Mouse (Mus musculus): ENCODE results near the gene Rundc1. TPM values are rescaled to one million over a fixed set of nuclear protein-coding genes. Genes with fewer than 3 reads are reported as not detected.
"Not testable (repeated sequence)": the region's sequence is repeated elsewhere in the genome, so short reads cannot be mapped to it uniquely, and the experiment has no call there.

Gene Rundc1
- polyA plus RNA-seq, 1 experiment from 2014 or later = 29.0 TPM

DNA sequence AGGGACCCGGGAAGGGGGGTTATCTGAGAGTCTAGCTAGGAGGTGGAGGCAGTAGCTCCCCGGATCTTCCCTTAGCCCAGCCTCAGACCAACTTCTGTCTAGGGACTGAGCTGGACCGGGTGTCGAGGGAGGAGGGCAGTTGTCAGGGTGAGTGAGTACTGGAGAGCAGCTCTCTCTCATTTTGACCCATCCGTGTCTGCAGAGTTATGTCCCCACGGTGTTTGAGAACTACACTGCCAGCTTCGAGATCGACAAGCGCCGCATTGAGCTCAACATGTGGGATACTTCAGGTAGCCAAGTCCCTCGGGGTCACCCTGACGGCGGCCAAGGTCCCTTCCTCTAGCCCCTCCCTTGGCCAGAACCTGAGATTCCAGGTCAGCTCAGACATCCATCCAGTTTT is 43.8 kb downstream of the Rundc1 start:
- 3% methylated on average over 13 of the region's 13 CpGs for WGBS
- no peak for ATAC-seq (ENCODE audit: low FRiP score)
- peak overlapping the region; percentile 82 for H3K4me2 ChIP-seq
- no peaks in the 10 kb centered on the region for H3K9me3 ChIP-seq (replicated peaks)
- no peaks in the 10 kb centered on the region for H3K27me3 ChIP-seq (replicated peaks)
- peaks cover 57% of the 10 kb centered on the region for H3K4me1 ChIP-seq
- peaks cover 12% of the 10 kb centered on the region for H3K36me3 ChIP-seq
- peak overlapping the region; percentile 71 for H3K9ac ChIP-seq (replicated peaks)
- peak overlapping the region; percentile 90 for H3K27ac ChIP-seq (replicated peaks)
- H3K4me3 ChIP-seq (replicated peaks) = peak overlapping the region; percentile 96

GRCm38 (mm10) chr11:101469155-101469554 is 44.3 kb downstream of the Rundc1 start:
- 0 out of 2 replicates have a peak overlapping the region, but pooled peaks have one; percentile 90 for H3K27ac ChIP-seq (replicated peaks)
- H3K4me1 ChIP-seq = peaks cover 53% of the 10 kb centered on the region
- peak overlapping the region; percentile 96 for H3K4me3 ChIP-seq (replicated peaks)
- peaks cover 12% of the 10 kb centered on the region for H3K36me3 ChIP-seq
- no peaks in the 10 kb centered on the region for H3K27me3 ChIP-seq (replicated peaks)
- no peak for ATAC-seq (ENCODE audit: low FRiP score)
- WGBS = 56% methylated on average over 4 of the region's 4 CpGs
- peak overlapping the region; percentile 82 for H3K4me2 ChIP-seq
- peak overlapping the region; percentile 71 for H3K9ac ChIP-seq (replicated peaks)
- no peaks in the 10 kb centered on the region for H3K9me3 ChIP-seq (replicated peaks)

GRCm38 (mm10) chr11:101470206-101470605 is 45.3 kb downstream of the Rundc1 start:
- Histone ChIP-seq H3K9ac (replicated peaks) (peak overlapping the region; percentile 28; the same call in 1 of the 2 replicates), H3K4me3 (replicated peaks) (no peak overlapping the region), H3K4me1 (peaks cover 44% of the 10 kb centered on the region), H3K27me3 (replicated peaks) (no peaks in the 10 kb centered on the region), H3K9me3 (replicated peaks) (no peaks in the 10 kb centered on the region), H3K27ac (replicated peaks) (0 out of 2 replicates have a peak overlapping the region, but pooled peaks have one; percentile 13), H3K4me2 (peak overlapping the region; percentile 5; the same call in 1 of the 2 replicates), H3K36me3 (peaks cover 12% of the 10 kb centered on the region)
- WGBS = 27% methylated on average over 7 of the region's 7 CpGs
- no peak for ATAC-seq (ENCODE audit: low FRiP score)

DNA sequence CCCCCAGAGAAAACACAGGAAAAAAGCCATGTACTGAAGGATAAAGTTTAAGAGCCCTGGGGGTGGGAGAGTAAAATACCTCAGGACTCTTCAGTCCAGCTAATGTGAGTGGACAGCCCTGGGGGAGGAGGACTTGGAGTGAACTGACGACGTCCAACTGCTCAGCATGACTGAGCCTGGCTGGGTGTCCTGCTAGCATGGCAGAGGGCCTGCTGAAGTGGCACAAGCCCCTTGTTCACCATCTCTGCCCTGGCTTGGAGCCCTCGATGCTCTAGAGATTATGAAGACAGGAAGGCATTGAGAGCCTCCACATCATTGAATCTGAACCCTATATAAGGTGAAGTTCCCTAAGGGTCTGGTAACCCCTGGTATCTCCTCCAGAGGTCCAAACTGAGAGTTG is 47.0 kb downstream of the Rundc1 start:
- Histone ChIP-seq H3K4me2 (no peak overlapping the region), H3K9me3 (replicated peaks) (no peaks in the 10 kb centered on the region), H3K4me1 (peaks cover 35% of the 10 kb centered on the region), H3K36me3 (peaks cover 12% of the 10 kb centered on the region), H3K27ac (replicated peaks) (no peak overlapping the region), H3K4me3 (replicated peaks) (no peak overlapping the region), H3K9ac (replicated peaks) (no peak overlapping the region), H3K27me3 (replicated peaks) (no peaks in the 10 kb centered on the region)
- WGBS = 59% methylated on average over 3 of the region's 3 CpGs
- ATAC-seq (ENCODE audit: low FRiP score) = no peak

- Histone ChIP-seq H3K27me3 (replicated peaks) (no peaks in the 10 kb centered on the region), H3K9ac (replicated peaks) (no peak overlapping the region), H3K27ac (replicated peaks) (no peak overlapping the region), H3K4me3 (replicated peaks) (no peak overlapping the region), H3K36me3 (peaks cover 12% of the 10 kb centered on the region), H3K9me3 (replicated peaks) (no peaks in the 10 kb centered on the region), H3K4me2 (no peak overlapping the region), H3K4me1 (peaks cover 35% of the 10 kb centered on the region)
- 62% methylated on average over 7 of the region's 7 CpGs for WGBS
- no peak for ATAC-seq (ENCODE audit: low FRiP score)
Measured at GRCm38 (mm10) chr11:101472336-101472735, 47.5 kb downstream of the Rundc1 start.

DNA sequence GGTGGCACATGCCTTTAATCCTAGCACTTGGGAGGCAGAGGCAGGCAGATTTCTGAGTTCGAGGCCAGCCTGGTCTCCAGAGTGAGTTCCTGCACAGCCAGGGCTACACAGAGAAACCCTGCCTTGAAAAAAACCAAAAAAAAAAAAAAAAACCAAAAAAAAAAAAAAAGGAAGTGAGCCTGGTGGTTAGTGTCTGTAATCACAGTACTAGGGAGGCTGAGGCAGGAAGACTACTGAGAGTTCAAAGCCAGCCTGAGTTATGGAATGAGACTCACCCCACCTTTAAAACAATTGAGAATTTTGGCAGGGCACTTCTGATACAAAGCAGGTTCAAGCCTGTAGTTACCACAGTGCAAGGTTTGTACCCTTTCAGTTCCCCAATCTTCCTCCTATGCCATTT is 48.8 kb downstream of the Rundc1 start:
- not testable (repeated sequence) for H3K27me3 ChIP-seq (replicated peaks); H3K4me3 ChIP-seq (replicated peaks); H3K27ac ChIP-seq (replicated peaks); ATAC-seq (ENCODE audit: low FRiP score); H3K4me2 ChIP-seq; H3K9ac ChIP-seq (replicated peaks); H3K9me3 ChIP-seq (replicated peaks)
- H3K4me1 ChIP-seq = peaks cover 35% of the 10 kb centered on the region
- WGBS = 81% methylated on average over 1 of the region's 1 CpGs
- H3K36me3 ChIP-seq = peaks cover 12% of the 10 kb centered on the region

DNA sequence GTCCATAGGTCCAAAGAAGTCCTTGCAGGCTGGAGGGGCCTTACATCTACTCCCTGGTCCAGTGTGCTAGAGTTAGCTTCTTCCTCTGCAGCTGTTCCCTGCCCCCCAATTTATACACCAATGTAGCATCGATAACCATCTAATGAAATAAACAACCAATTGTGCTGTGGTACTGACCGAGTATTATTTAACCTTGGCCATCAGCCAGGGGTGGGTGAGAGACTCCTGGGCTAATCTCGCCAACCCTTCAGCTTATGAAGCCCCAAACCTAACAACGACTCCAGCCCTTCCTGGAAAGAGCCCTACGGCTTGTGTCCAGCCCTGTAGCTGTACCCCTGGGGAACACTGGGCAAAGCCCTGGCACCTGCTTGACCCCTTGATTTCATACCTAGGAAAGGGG is 49.4 kb downstream of the Rundc1 start:
- Histone ChIP-seq H3K9me3 (replicated peaks) (no peaks in the 10 kb centered on the region), H3K27ac (replicated peaks) (no peak overlapping the region), H3K36me3 (peaks cover 12% of the 10 kb centered on the region), H3K4me2 (no peak overlapping the region), H3K4me1 (peaks cover 29% of the 10 kb centered on the region), H3K9ac (replicated peaks) (no peak overlapping the region), H3K27me3 (replicated peaks) (no peaks in the 10 kb centered on the region), H3K4me3 (replicated peaks) (no peak overlapping the region)
- no peak for ATAC-seq (ENCODE audit: low FRiP score)
- 68% methylated on average over 5 of the region's 5 CpGs for WGBS

DNA sequence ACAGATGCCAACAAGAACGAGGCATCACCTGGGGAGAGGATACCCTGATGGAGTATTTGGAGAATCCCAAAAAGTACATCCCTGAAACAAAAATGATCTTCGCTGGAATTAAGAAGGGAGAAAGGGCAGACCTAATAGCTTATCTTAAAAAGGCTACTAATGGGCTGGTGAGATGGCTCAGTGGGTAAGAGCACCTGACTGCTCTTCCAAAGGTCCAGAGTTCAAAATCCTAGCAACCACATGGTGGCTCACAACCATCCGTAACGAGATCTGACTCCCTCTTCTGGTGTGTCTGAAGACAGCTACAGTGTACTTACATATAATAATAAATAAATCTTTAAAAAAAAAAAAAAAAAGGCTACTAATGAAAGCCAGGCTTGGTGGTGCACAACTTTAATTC is 51.5 kb downstream of the Rundc1 start:
- H3K4me2 ChIP-seq; H3K36me3 ChIP-seq; H3K9ac ChIP-seq (replicated peaks); H3K27ac ChIP-seq (replicated peaks); H3K9me3 ChIP-seq (replicated peaks); ATAC-seq (ENCODE audit: low FRiP score); H3K4me3 ChIP-seq (replicated peaks); H3K27me3 ChIP-seq (replicated peaks): not testable (repeated sequence)
- WGBS = 80% methylated on average over 4 of the region's 4 CpGs
- H3K4me1 ChIP-seq = peaks cover 23% of the 10 kb centered on the region

DNA sequence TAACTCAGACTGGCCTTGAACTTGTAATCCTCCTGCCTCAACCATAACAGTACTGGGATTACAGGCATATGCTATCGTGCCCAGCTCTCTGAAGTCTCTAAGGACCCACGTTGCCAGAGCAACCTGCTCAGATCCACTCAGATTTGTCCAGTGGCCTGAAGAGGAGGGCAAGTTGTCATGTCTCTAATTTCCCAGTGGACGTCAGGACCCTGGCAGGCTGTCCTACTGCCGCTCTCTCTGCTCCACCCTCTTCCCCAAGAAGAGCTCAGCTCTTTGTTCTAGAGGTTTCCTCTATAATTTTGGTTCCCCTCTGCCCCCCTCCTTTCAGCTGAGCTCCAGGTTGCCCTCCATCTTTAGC is 52.3 kb downstream of the Rundc1 start:
- Histone ChIP-seq H3K9ac (replicated peaks) (no peak overlapping the region), H3K27me3 (replicated peaks) (no peaks in the 10 kb centered on the region), H3K4me1 (peaks cover 17% of the 10 kb centered on the region), H3K27ac (replicated peaks) (peak overlapping the region; percentile 23; the same call in 1 of the 2 replicates), H3K4me2 (no peak overlapping the region), H3K36me3 (no peaks in the 10 kb centered on the region; the same call in 1 of the 2 replicates), H3K9me3 (replicated peaks) (no peaks in the 10 kb centered on the region), H3K4me3 (replicated peaks) (no peak overlapping the region)
- no peak for ATAC-seq (ENCODE audit: low FRiP score)
- 10% methylated on average over 4 of the region's 4 CpGs for WGBS

- WGBS = 20% methylated on average over 10 of the region's 10 CpGs
- Histone ChIP-seq H3K9ac (replicated peaks) (no peak overlapping the region), H3K4me2 (no peak overlapping the region), H3K9me3 (replicated peaks) (no peaks in the 10 kb centered on the region), H3K27ac (replicated peaks) (peak overlapping the region; percentile 23; the same call in 1 of the 2 replicates), H3K27me3 (replicated peaks) (no peaks in the 10 kb centered on the region), H3K4me1 (peaks cover 13% of the 10 kb centered on the region; the same call in 1 of the 2 replicates), H3K4me3 (replicated peaks) (no peak overlapping the region), H3K36me3 (no peaks in the 10 kb centered on the region)
- peak; percentile 38; the same call in 1 of the 2 replicates for ATAC-seq (ENCODE audit: low FRiP score)
Measured at GRCm38 (mm10) chr11:101477552-101478211, 52.8 kb downstream of the Rundc1 start.

DNA sequence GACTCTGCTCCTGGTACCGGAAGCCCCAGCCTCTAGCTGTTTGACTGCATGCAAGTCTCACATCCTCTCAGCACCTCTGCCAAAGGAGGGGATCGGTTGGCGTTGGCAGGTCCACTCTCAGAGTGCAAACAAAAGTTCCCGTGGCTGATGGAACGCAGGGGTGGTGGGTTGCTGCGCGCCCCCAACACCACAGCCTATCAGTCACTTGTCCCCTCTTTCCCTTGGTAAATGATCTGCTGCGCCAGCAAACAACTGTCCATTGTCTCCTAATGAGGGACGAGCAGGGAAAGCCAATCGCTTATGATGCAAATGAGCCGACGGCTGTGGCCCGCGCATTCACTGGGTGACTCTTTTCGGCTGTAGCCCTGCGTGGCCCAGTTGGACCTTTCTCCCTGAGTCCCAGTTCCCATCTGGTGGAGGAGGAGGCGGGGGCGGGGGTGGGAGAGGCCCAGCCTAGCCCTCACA is 54.3 kb downstream of the Rundc1 start:
- Histone ChIP-seq H3K9ac (replicated peaks) (no peak overlapping the region; the same call in 1 of the 2 replicates), H3K4me1 (peaks cover 10% of the 10 kb centered on the region; the same call in 1 of the 2 replicates), H3K4me3 (replicated peaks) (no peak overlapping the region), H3K9me3 (replicated peaks) (no peaks in the 10 kb centered on the region), H3K27me3 (replicated peaks) (no peaks in the 10 kb centered on the region), H3K27ac (replicated peaks) (peak overlapping the region; percentile 14), H3K36me3 (no peaks in the 10 kb centered on the region), H3K4me2 (peak overlapping the region; percentile 31)
- no peak for ATAC-seq (ENCODE audit: low FRiP score)
- 3% methylated on average over 18 of the region's 18 CpGs for WGBS

- Histone ChIP-seq H3K4me1 (peaks cover 10% of the 10 kb centered on the region; the same call in 1 of the 2 replicates), H3K36me3 (no peaks in the 10 kb centered on the region), H3K4me2 (no peak overlapping the region), H3K27me3 (replicated peaks) (no peaks in the 10 kb centered on the region), H3K4me3 (replicated peaks) (no peak overlapping the region), H3K27ac (replicated peaks) (no peak overlapping the region), H3K9ac (replicated peaks) (no peak overlapping the region), H3K9me3 (replicated peaks) (no peaks in the 10 kb centered on the region)
- WGBS = 77% methylated on average over 6 of the region's 6 CpGs
- ATAC-seq (ENCODE audit: low FRiP score) = no peak
Measured at GRCm38 (mm10) chr11:101480912-101481311, 56.0 kb downstream of the Rundc1 start.

All from neural tube, embryonic 15.5 days (tissue).